Mouse (Mus musculus) lung, embryonic 14.5 days (tissue): ENCODE results near the gene Arhgap24. TPM values are rescaled to one million over a fixed set of nuclear protein-coding genes. Genes with fewer than 3 reads are reported as not detected.

ENCODE experiments used
- ATAC-seq: fragments of 200-750 bp; cut with Nextera tagmentation; 2 replicates; pipeline ENCODE4 v1.8.0; 2017; ENCODE audit warnings: mild to moderate bottlenecking, moderate TSS enrichment, moderate library complexity; ENCODE audit not compliant: insufficient read depth
- DNase-seq: peaks from one replicate; pipeline ENCODE4 v3.0.0-alpha.2; 2015
- H3K27ac ChIP-seq: fragments of 300-500 bp; sonication (generic); 2 replicates; pipeline ENCODE4 v1.5.1; 2014; ENCODE audit warnings: low read depth, mild to moderate bottlenecking, moderate library complexity
- H3K27me3 ChIP-seq: fragments of 300-500 bp; sonication (generic); 2 replicates; pipeline ENCODE4 v1.6.1; 2014; ENCODE audit warnings: low read length, control low read depth; ENCODE audit not compliant: insufficient read depth
- H3K36me3 ChIP-seq: fragments of 300-500 bp; sonication (generic); 2 replicates; pipeline ENCODE4 v1.6.1; 2014; ENCODE audit warnings: control low read depth; ENCODE audit not compliant: insufficient read depth
- H3K4me1 ChIP-seq: fragments of 300-500 bp; sonication (generic); 2 replicates; pipeline ENCODE4 v1.6.1; 2014; ENCODE audit warnings: antibody characterized with exemption, control low read depth; ENCODE audit not compliant: insufficient read depth
- H3K4me2 ChIP-seq: fragments of 300-500 bp; sonication (generic); 2 replicates; pipeline ENCODE4 v1.6.1; 2014; ENCODE audit warnings: mild to moderate bottlenecking
- H3K4me3 ChIP-seq: fragments of 300-500 bp; sonication (generic); 2 replicates; pipeline ENCODE4 v1.5.1; 2014; ENCODE audit warnings: low read depth, low read length
- H3K9ac ChIP-seq: fragments of 300-500 bp; sonication (generic); 2 replicates; pipeline ENCODE4 v1.6.1; 2014
- H3K9me3 ChIP-seq: fragments of 300-500 bp; sonication (generic); 2 replicates; pipeline ENCODE4 v1.6.1; 2016; ENCODE audit warnings: low read depth, low read length, control low read depth
- CTCF ChIP-seq: IDR thresholded peaks from 2 replicates; pipeline ENCODE4 v1.5.1; 2016; ENCODE audit warnings: antibody characterized with exemption, low read depth
- WGBS: fragments of 180-500 bp; shearing (Covaris S2); extraction: QIAGEN DNeasy Blood & Tissue Kit; methylation state at CpG from one replicate; pipeline ENCODE4 v1.1.7; 2014; 5-methylcytosine and 5-hydroxymethylcytosine counted together
- polyA plus RNA-seq: library from polyadenylated mRNA; unstranded; fragments of >200 nt; fragmentation: Nextera tagmentation; extraction: Ambion mirVana; gene quantifications from 2 replicates; pipeline ENCODE4 v1.2.1, GENCODE M21; 2014

Arhgap24 gene
- polyA plus RNA-seq, 1 experiment from 2014 or later: 26.2 TPM

GRCm38 (mm10) chr5:102767058-102767444 lies 285.9 kb downstream of the Arhgap24 start:
- no peak for DNase-seq
- H3K9me3 ChIP-seq: no peaks in the 10 kb centered on the region
- no peak for ATAC-seq
- TF ChIP-seq CTCF: no peak
- no peak overlapping the region for H3K9ac ChIP-seq
- no peak overlapping the region for H3K4me3 ChIP-seq
- WGBS: 84% methylated on average over 4 of the region's 4 CpGs
- peaks cover 6% of the 10 kb centered on the region; the same call in 1 of the 2 replicates for H3K4me1 ChIP-seq
- H3K27me3 ChIP-seq: no peaks in the 10 kb centered on the region
- H3K4me2 ChIP-seq: no peak overlapping the region
- H3K36me3 ChIP-seq: no peaks in the 10 kb centered on the region
- no peak overlapping the region for H3K27ac ChIP-seq

- H3K4me2 ChIP-seq: no peak overlapping the region
- no peaks in the 10 kb centered on the region for H3K36me3 ChIP-seq
- 71% methylated on average over 7 of the region's 7 CpGs for WGBS
- no peak overlapping the region for H3K27ac ChIP-seq
- ATAC-seq: no peak
- H3K27me3 ChIP-seq: no peaks in the 10 kb centered on the region
- DNase-seq: no peak
- H3K4me1 ChIP-seq: peaks cover 6% of the 10 kb centered on the region; the same call in 1 of the 2 replicates
- H3K9me3 ChIP-seq: no peaks in the 10 kb centered on the region
- no peak for TF ChIP-seq CTCF
- no peak overlapping the region for H3K4me3 ChIP-seq
- H3K9ac ChIP-seq: no peak overlapping the region
Observed at GRCm38 (mm10) chr5:102767822-102768221, 286.6 kb downstream of the Arhgap24 start.

GRCm38 (mm10) chr5:102768385-102769080 lies 287.3 kb downstream of the Arhgap24 start:
- Histone ChIP-seq H3K9ac (0 out of 2 replicates have a peak overlapping the region, but pooled peaks have one; percentile 4), H3K4me1 (peaks cover 6% of the 10 kb centered on the region; the same call in 1 of the 2 replicates), H3K4me2 (peak overlapping the region; percentile 36; the same call in 1 of the 2 replicates), H3K27me3 (no peaks in the 10 kb centered on the region), H3K36me3 (no peaks in the 10 kb centered on the region), H3K9me3 (no peaks in the 10 kb centered on the region), H3K4me3 (no peak overlapping the region), H3K27ac (peak overlapping the region; percentile 69)
- 35% methylated on average over 12 of the region's 12 CpGs for WGBS
- ATAC-seq (peak; percentile 90), DNase-seq (peak; percentile 71)
- TF ChIP-seq CTCF: no peak

- ATAC-seq (no peak; the same call in 1 of the 2 replicates), DNase-seq (no peak)
- no peak for TF ChIP-seq CTCF
- H3K4me2 ChIP-seq: no peak overlapping the region
- no peaks in the 10 kb centered on the region for H3K9me3 ChIP-seq
- no peak overlapping the region for H3K27ac ChIP-seq
- no peak overlapping the region for H3K9ac ChIP-seq
- no peaks in the 10 kb centered on the region for H3K27me3 ChIP-seq
- no peak overlapping the region for H3K4me3 ChIP-seq
- H3K4me1 ChIP-seq: peaks cover 20% of the 10 kb centered on the region
- 30% methylated on average over 7 of the region's 7 CpGs for WGBS
- H3K36me3 ChIP-seq: no peaks in the 10 kb centered on the region
Observed at GRCm38 (mm10) chr5:102770611-102771010, 289.4 kb downstream of the Arhgap24 start.

- WGBS: 22% methylated on average over 4 of the region's 4 CpGs
- no peak overlapping the region for H3K4me3 ChIP-seq
- H3K9me3 ChIP-seq: no peaks in the 10 kb centered on the region
- H3K4me1 ChIP-seq: peaks cover 14% of the 10 kb centered on the region
- no peak for TF ChIP-seq CTCF
- H3K9ac ChIP-seq: no peak overlapping the region
- no peak overlapping the region for H3K4me2 ChIP-seq
- ATAC-seq (no peak), DNase-seq (peak; percentile 41)
- H3K27me3 ChIP-seq: no peaks in the 10 kb centered on the region
- H3K36me3 ChIP-seq: no peaks in the 10 kb centered on the region
- H3K27ac ChIP-seq: no peak overlapping the region
Observed at GRCm38 (mm10) chr5:102774500-102774899, 293.3 kb downstream of the Arhgap24 start.

- Histone ChIP-seq H3K9me3 (no peaks in the 10 kb centered on the region), H3K36me3 (no peaks in the 10 kb centered on the region), H3K4me3 (no peak overlapping the region), H3K9ac (no peak overlapping the region), H3K4me1 (peaks cover 14% of the 10 kb centered on the region), H3K27me3 (no peaks in the 10 kb centered on the region), H3K4me2 (no peak overlapping the region), H3K27ac (no peak overlapping the region)
- ATAC-seq: no peak
- DNase-seq: no peak
- 90% methylated on average over 9 of the region's 9 CpGs for WGBS
- TF ChIP-seq CTCF: no peak
Observed at GRCm38 (mm10) chr5:102777255-102777654, 296.1 kb downstream of the Arhgap24 start.

- Histone ChIP-seq H3K4me2 (no peak overlapping the region), H3K36me3 (no peaks in the 10 kb centered on the region), H3K27me3 (no peaks in the 10 kb centered on the region), H3K9ac (no peak overlapping the region), H3K9me3 (no peaks in the 10 kb centered on the region), H3K27ac (no peak overlapping the region), H3K4me1 (peaks cover 14% of the 10 kb centered on the region), H3K4me3 (no peak overlapping the region)
- no peak for ATAC-seq
- no peak for TF ChIP-seq CTCF
- 78% methylated on average over 9 of the region's 9 CpGs for WGBS
- DNase-seq: no peak
Observed at GRCm38 (mm10) chr5:102777852-102778251, 296.7 kb downstream of the Arhgap24 start.
